Mouse (Mus musculus): Measurements from ENCODE around the gene Ldlrad3.

DNA sequence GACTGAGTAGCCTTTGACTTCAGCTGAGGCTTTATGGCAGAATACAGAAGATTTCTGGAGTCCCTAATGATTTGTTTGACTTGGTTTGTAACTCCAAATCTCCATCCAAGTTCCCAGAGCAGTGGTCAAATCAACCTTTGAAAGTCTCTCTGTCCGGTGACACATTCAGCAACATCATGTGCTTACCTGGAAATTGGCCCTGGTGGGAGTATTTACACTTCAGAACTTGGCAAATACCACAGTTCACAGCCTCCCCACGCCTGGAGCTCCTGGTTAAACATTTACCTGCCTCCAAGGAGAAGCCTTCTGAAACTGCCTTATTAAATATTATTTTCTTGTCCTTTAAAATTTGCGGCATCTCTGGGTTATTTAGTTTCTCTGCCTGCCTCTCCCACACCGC is 263.0 kb downstream of the Ldlrad3 start:
- no peak for TF ChIP-seq CTCF (IDR thresholded peaks at IDR 0.05)
- no peak for TF ChIP-seq POLR2A (IDR thresholded peaks at IDR 0.05; ENCODE audit: insufficient read depth, low read depth, low read length)
